Mouse (Mus musculus) ES-Bruce4 (cell line): Measurements from ENCODE around the gene Cntd1. TPM values are rescaled to one million over a fixed set of nuclear protein-coding genes. Genes with fewer than 3 reads are reported as not detected.

ENCODE experiments used
- H3K27ac ChIP-seq: 2 replicates; pipeline ENCODE4 v1.5.1; 2012; ENCODE audit warnings: low read length, inconsistent platforms; ENCODE audit not compliant: insufficient read depth
- H3K27me3 ChIP-seq: 2 replicates; pipeline ENCODE4 v1.6.1; 2012; ENCODE audit warnings: mild to moderate bottlenecking, low read length, inconsistent platforms; ENCODE audit not compliant: control insufficient read depth, poor library complexity, insufficient read depth, severe bottlenecking
- H3K36me3 ChIP-seq: 2 replicates; pipeline ENCODE4 v1.6.1; 2012; ENCODE audit warnings: inconsistent platforms, mild to moderate bottlenecking, low read length, moderate library complexity; ENCODE audit not compliant: control insufficient read depth, poor library complexity, insufficient read depth, severe bottlenecking
- H3K4me1 ChIP-seq: one replicate; pipeline ENCODE4 v1.8.1; 2011; ENCODE audit warnings: low read length; ENCODE audit not compliant: control insufficient read depth, insufficient read depth
- H3K4me3 ChIP-seq: 2 replicates; pipeline ENCODE4 v1.5.1; 2011; ENCODE audit warnings: low read depth, mild to moderate bottlenecking, low read length
- H3K9ac ChIP-seq: 2 replicates; pipeline ENCODE4 v1.6.1; 2012; ENCODE audit warnings: low read depth, mild to moderate bottlenecking, inconsistent platforms; ENCODE audit not compliant: poor library complexity, severe bottlenecking
- H3K9me3 ChIP-seq: replicated peaks from 2 replicates; pipeline ENCODE4 v1.6.1; 2012; ENCODE audit warnings: mild to moderate bottlenecking, low read length, inconsistent platforms; ENCODE audit not compliant: control insufficient read depth, poor library complexity, insufficient read depth, severe bottlenecking
- CTCF ChIP-seq: IDR thresholded peaks from one replicate; pipeline ENCODE4 v1.8.1; 2011; ENCODE audit warnings: low read depth, low read length
- EP300 ChIP-seq: IDR thresholded peaks from 2 replicates; pipeline ENCODE4 v1.6.1; 2011; ENCODE audit warnings: low read depth, low read length; ENCODE audit not compliant: insufficient read depth
- POLR2A ChIP-seq: IDR thresholded peaks from one replicate; pipeline ENCODE4 v1.8.1; 2011; ENCODE audit warnings: low read length; ENCODE audit not compliant: insufficient read depth
- polyA plus RNA-seq: library from polyadenylated mRNA; stranded (reverse); fragments of >200 nt; gene quantifications from 2 replicates; pipeline ENCODE4 v1.2.4, GENCODE M21; 2011; ENCODE audit warnings: low read depth; ENCODE audit not compliant: missing spikeins, insufficient read depth, insufficient read length

Cntd1 gene
- polyA plus RNA-seq, 1 experiment: 14.6 TPM

DNA sequence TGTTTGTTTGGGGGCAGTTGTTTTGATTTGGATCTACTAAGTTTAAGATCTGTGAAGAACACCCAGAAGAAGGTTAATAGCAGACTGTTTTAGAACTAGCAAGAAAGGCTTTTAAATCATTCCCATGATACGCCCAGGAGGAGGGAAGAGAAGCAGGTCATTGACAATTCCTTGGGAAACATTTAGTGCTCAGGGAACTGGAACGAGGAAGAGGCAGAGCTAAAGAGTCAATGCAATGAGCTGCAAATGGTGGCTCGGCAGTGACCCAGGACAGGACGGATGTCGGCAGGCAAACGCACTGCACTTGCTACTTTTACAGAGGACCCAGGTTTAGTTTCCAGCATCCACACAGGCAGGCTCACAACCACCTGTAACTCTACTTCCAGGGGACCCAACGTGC, 2.0 kb downstream of the Cntd1 start:
- no peaks in the 10 kb centered on the region for H3K27me3 ChIP-seq
- no peaks in the 10 kb centered on the region for H3K4me1 ChIP-seq
- no peaks in the 10 kb centered on the region for H3K9me3 ChIP-seq
- no peak overlapping the region for H3K4me3 ChIP-seq
- no peak overlapping the region for H3K27ac ChIP-seq
- peaks cover 4% of the 10 kb centered on the region; the same call in 1 of the 2 replicates for H3K36me3 ChIP-seq
- H3K9ac ChIP-seq: no peak overlapping the region
- no peak for TF ChIP-seq POLR2A
- TF ChIP-seq CTCF: no peak
- TF ChIP-seq EP300: no peak

DNA sequence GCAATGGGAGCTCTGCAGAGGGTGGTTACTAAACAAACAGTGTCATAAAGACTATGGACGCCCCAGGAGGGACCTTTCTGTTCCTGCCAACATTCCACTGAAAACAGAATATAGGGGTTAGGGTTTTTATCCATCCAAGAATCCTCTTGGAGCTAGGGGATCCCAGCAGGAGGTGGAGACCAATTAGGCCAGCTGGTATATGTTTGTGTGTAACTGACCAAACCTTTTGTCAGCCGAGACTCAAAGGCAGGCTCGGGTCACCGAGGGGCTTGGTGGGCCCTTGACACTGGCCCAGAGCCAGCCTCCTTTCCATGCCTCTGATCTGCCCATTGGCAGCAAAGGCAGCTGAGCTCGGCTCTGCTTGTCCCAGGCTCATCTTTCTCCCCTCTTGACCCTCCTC, 4.1 kb downstream of the Cntd1 start:
- Histone ChIP-seq H3K36me3 (peaks cover 13% of the 10 kb centered on the region; the same call in 1 of the 2 replicates), H3K27ac (no peak overlapping the region), H3K9me3 (no peaks in the 10 kb centered on the region), H3K27me3 (no peaks in the 10 kb centered on the region), H3K9ac (no peak overlapping the region), H3K4me1 (no peaks in the 10 kb centered on the region), H3K4me3 (no peak overlapping the region)
- TF ChIP-seq POLR2A (no peak), EP300 (no peak), CTCF (no peak)

DNA sequence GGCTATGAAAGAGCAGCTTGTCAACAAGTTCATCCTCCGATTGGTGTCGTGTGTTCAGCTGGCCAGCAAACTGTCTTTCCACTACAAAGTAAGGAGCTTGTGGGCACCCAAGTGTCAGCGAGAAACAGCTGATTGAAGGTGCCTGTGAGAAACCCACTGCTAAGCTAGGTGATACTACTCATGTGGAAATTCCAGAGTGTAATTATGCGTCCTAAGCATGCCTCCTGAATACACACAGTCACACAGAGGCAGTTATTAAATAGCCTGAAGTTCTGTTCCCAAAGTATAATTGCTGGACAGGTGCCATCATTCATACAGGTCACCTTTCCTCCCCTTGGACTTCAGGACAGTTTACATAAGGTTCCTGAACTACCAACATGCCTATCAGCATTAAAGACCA, 5.0 kb downstream of the Cntd1 start:
- H3K27ac ChIP-seq: no peak overlapping the region
- no peak overlapping the region for H3K9ac ChIP-seq
- no peaks in the 10 kb centered on the region for H3K27me3 ChIP-seq

DNA sequence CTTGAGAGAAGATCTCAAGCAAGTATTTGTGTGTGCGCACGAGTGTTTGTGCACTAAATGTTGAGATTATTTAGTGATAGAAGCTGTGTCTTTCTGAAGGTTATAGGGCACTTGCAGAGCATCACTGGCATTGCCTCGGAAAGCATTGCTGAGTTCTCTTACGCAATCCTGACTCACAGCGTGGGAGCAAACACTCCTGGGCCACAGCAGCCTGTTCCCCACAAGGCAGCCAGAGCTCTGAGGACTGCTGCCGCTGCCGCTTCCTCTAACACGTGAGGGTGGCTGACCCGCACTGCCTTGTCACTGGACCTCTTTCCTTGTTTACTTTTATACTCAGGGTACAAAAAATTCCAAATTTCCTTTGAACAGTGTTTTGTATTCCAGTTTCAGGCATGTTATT, 8.5 kb downstream of the Cntd1 start:
- no peak overlapping the region for H3K9ac ChIP-seq
- no peaks in the 10 kb centered on the region for H3K27me3 ChIP-seq
- no peak overlapping the region for H3K27ac ChIP-seq
- TF ChIP-seq EP300 (no peak), CTCF (no peak), POLR2A (no peak)
- H3K4me1 ChIP-seq: no peaks in the 10 kb centered on the region
- no peak overlapping the region for H3K4me3 ChIP-seq
- H3K9me3 ChIP-seq: no peaks in the 10 kb centered on the region
- peaks cover 42% of the 10 kb centered on the region for H3K36me3 ChIP-seq

More for the DNA sequence above, 5.0 kb downstream of the Cntd1 start:
- no peaks in the 10 kb centered on the region for H3K9me3 ChIP-seq
- TF ChIP-seq POLR2A: no peak
- no peak for TF ChIP-seq CTCF
- TF ChIP-seq EP300: no peak
- H3K4me1 ChIP-seq: no peaks in the 10 kb centered on the region
- H3K36me3 ChIP-seq: peaks cover 18% of the 10 kb centered on the region; the same call in 1 of the 2 replicates
- no peak overlapping the region for H3K4me3 ChIP-seq

DNA sequence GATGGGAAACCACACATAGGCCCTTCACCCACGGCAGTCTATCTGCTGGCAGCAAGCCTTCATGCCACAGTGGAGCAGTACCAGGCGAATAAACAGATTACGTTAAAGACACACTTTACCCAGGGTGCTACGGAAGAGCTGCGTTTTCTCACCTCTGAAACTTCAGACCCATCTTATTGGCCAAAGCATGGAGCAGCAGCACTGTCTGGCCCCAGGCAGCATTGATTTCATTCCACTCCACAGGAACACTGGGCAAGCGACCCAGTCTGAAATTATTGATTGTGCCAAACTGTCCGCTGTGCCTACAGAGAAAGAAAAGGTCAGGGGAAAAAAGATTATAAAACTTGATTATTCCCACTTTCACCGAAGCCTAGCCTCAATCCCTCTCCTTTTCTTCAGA, 12.4 kb downstream of the Cntd1 start:
- TF ChIP-seq EP300 (no peak), POLR2A (no peak), CTCF (no peak)
- no peaks in the 10 kb centered on the region for H3K27me3 ChIP-seq
- no peaks in the 10 kb centered on the region for H3K9me3 ChIP-seq
- H3K4me3 ChIP-seq: no peak overlapping the region
- peaks cover 58% of the 10 kb centered on the region for H3K36me3 ChIP-seq
- H3K9ac ChIP-seq: no peak overlapping the region
- H3K4me1 ChIP-seq: no peaks in the 10 kb centered on the region
- no peak overlapping the region for H3K27ac ChIP-seq

DNA sequence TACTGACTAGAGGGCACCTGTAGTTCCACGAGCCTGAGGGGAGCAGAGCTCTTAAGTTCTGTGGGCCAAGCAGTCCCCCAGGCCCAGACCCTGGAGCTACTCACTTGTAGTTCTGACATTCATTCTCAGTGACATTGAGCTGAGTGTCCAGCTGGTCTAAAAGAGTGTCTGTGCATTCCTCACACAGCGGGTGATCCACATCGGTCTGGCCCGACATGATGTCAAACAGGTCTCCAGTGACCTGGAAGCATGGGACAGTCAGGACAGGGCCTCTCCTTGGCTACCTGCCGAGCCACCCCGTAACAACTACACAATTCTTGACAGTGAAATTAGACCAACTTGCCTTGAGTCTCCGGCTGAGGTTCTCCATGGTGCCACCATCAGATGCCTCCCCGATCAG, 16.4 kb downstream of the Cntd1 start:
- Histone ChIP-seq H3K27me3 (no peaks in the 10 kb centered on the region), H3K9me3 (no peaks in the 10 kb centered on the region), H3K9ac (no peak overlapping the region), H3K27ac (no peak overlapping the region), H3K4me1 (no peaks in the 10 kb centered on the region), H3K36me3 (peaks cover 51% of the 10 kb centered on the region), H3K4me3 (no peak overlapping the region)
- TF ChIP-seq EP300 (no peak), CTCF (no peak), POLR2A (no peak)
